Mouse (Mus musculus) lung, embryonic 14.5 days (tissue): ENCODE data around the gene Gm21060. TPM values are rescaled to one million over a fixed set of nuclear protein-coding genes. Genes with fewer than 3 reads are reported as not detected.
"Not testable (repeated sequence)": the region's sequence is repeated elsewhere in the genome, so short reads cannot be mapped to it uniquely, and the experiment has no call there.

ENCODE experiments used
- ATAC-seq: fragments of 200-750 bp; cut with Nextera tagmentation; 2 replicates; pipeline ENCODE4 v1.8.0; 2017; ENCODE audit warnings: mild to moderate bottlenecking, moderate TSS enrichment, moderate library complexity; ENCODE audit not compliant: insufficient read depth
- DNase-seq: peaks from one replicate; pipeline ENCODE4 v3.0.0-alpha.2; 2015
- H3K27ac ChIP-seq: fragments of 300-500 bp; sonication (generic); 2 replicates; pipeline ENCODE4 v1.5.1; 2014; ENCODE audit warnings: low read depth, mild to moderate bottlenecking, moderate library complexity
- H3K27me3 ChIP-seq: fragments of 300-500 bp; sonication (generic); 2 replicates; pipeline ENCODE4 v1.6.1; 2014; ENCODE audit warnings: low read length, control low read depth; ENCODE audit not compliant: insufficient read depth
- H3K36me3 ChIP-seq: fragments of 300-500 bp; sonication (generic); 2 replicates; pipeline ENCODE4 v1.6.1; 2014; ENCODE audit warnings: control low read depth; ENCODE audit not compliant: insufficient read depth
- H3K4me1 ChIP-seq: fragments of 300-500 bp; sonication (generic); 2 replicates; pipeline ENCODE4 v1.6.1; 2014; ENCODE audit warnings: antibody characterized with exemption, control low read depth; ENCODE audit not compliant: insufficient read depth
- H3K4me2 ChIP-seq: fragments of 300-500 bp; sonication (generic); 2 replicates; pipeline ENCODE4 v1.6.1; 2014; ENCODE audit warnings: mild to moderate bottlenecking
- H3K4me3 ChIP-seq: fragments of 300-500 bp; sonication (generic); 2 replicates; pipeline ENCODE4 v1.5.1; 2014; ENCODE audit warnings: low read depth, low read length
- H3K9ac ChIP-seq: fragments of 300-500 bp; sonication (generic); 2 replicates; pipeline ENCODE4 v1.6.1; 2014
- H3K9me3 ChIP-seq: fragments of 300-500 bp; sonication (generic); 2 replicates; pipeline ENCODE4 v1.6.1; 2016; ENCODE audit warnings: low read depth, low read length, control low read depth
- CTCF ChIP-seq: IDR thresholded peaks from 2 replicates; pipeline ENCODE4 v1.5.1; 2016; ENCODE audit warnings: antibody characterized with exemption, low read depth
- WGBS: fragments of 180-500 bp; shearing (Covaris S2); extraction: QIAGEN DNeasy Blood & Tissue Kit; methylation state at CpG from one replicate; pipeline ENCODE4 v1.1.7; 2014; 5-methylcytosine and 5-hydroxymethylcytosine counted together
- polyA plus RNA-seq: library from polyadenylated mRNA; unstranded; fragments of >200 nt; fragmentation: Nextera tagmentation; extraction: Ambion mirVana; gene quantifications from 2 replicates; pipeline ENCODE4 v1.2.1, GENCODE M21; 2014

The Gm21060 gene
- polyA plus RNA-seq, 1 experiment from 2014 or later, result not detected

GRCm38 (mm10) chr19:61257733-61258132, 39.1 kb downstream of the Gm21060 start:
- Histone ChIP-seq H3K4me3 (no peak overlapping the region), H3K4me1 (no peaks in the 10 kb centered on the region), H3K27ac (no peak overlapping the region), H3K9me3 (no peaks in the 10 kb centered on the region), H3K36me3 (no peaks in the 10 kb centered on the region), H3K9ac (no peak overlapping the region), H3K4me2 (no peak overlapping the region), H3K27me3 (no peaks in the 10 kb centered on the region)
- TF ChIP-seq CTCF, result no peak
- ATAC-seq (no peak), DNase-seq (no peak)
- 91% methylated on average over 18 of the region's 18 CpGs for WGBS

- Histone ChIP-seq H3K27ac (no peak overlapping the region), H3K4me1 (no peaks in the 10 kb centered on the region), H3K27me3 (no peaks in the 10 kb centered on the region), H3K36me3 (no peaks in the 10 kb centered on the region), H3K9me3 (no peaks in the 10 kb centered on the region), H3K4me3 (no peak overlapping the region), H3K4me2 (no peak overlapping the region), H3K9ac (no peak overlapping the region)
- 77% methylated on average over 7 of the region's 7 CpGs for WGBS
- ATAC-seq (no peak), DNase-seq (no peak)
- no peak for TF ChIP-seq CTCF
Observed at GRCm38 (mm10) chr19:61256166-61256887, 40.5 kb downstream of the Gm21060 start.

DNA sequence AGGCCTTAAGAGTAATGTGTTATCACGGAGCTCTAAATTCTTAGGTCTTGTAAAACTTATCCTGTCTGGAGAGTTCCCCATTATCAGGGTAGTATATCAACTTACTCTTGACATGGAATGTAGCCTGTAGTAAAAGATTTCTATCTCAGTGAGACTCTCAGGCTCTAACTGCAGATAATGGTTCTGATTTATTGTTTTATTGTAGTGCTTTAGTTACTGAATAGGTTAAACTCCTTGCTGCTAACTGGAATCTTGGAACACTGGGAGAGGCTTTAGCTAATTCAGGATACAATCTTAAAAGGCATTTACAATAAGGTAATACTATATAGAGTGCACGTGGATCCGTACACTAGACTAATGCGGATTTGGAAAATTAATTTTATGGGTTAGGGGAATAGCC, 49.5 kb downstream of the Gm21060 start:
- 71% methylated on average over 4 of the region's 4 CpGs for WGBS
- H3K4me1 ChIP-seq, H3K36me3 ChIP-seq, H3K27me3 ChIP-seq, H3K4me3 ChIP-seq, H3K4me2 ChIP-seq, DNase-seq, H3K9me3 ChIP-seq, H3K27ac ChIP-seq, ATAC-seq, H3K9ac ChIP-seq: not testable (repeated sequence)

Other genes with a start within 250 kb of the Gm21060 start
- 35.8 and 42.3 TPM in 2 replicates for gene Zfp950, start 156.2 kb downstream of the Gm21060 start, polyA plus RNA-seq
- gene Gm7102, start 120.8 kb downstream of the Gm21060 start, polyA plus RNA-seq, result 0.16 and 0.37 TPM in 2 replicates
- not detected in 2 replicates for gene Gm6020, start 113.2 kb downstream of the Gm21060 start, polyA plus RNA-seq
- gene Csf2ra, start 68.6 kb downstream of the Gm21060 start, polyA plus RNA-seq, result 24.4 and 24.6 TPM in 2 replicates